Mouse (Mus musculus): ENCODE data around the gene Dll3.

Dll3 gene

GRCm38 (mm10) chr7:28306216-28306615 lies 4.2 kb upstream of the Dll3 start:
- no peak for DNase-seq

GRCm38 (mm10) chr7:28305641-28306040 lies 3.6 kb upstream of the Dll3 start:
- DNase-seq = no peak

GRCm38 (mm10) chr7:28298837-28299625 lies 3.0 kb downstream of the Dll3 start:
- peak; percentile 40 for DNase-seq

- peak; percentile 77 for DNase-seq
These were observed 7.6 kb downstream of the Dll3 start for GRCm38 (mm10) chr7:28294481-28294880.

GRCm38 (mm10) chr7:28290638-28291590 lies 11.1 kb downstream of the Dll3 start, which contains the start of gene Selenov:
Gene Selenov (minus strand): TSS chr7:28291186.
- peak; percentile 60 for DNase-seq

GRCm38 (mm10) chr7:28290165-28290564 lies 11.9 kb downstream of the Dll3 start:
- DNase-seq = peak; percentile 37

- DNase-seq = no peak
These were observed 21.4 kb downstream of the Dll3 start for GRCm38 (mm10) chr7:28280630-28281029.

GRCm38 (mm10) chr7:28278279-28278652 lies 23.8 kb downstream of the Dll3 start:
- no peak for DNase-seq

GRCm38 (mm10) chr7:28277615-28278278 lies 24.3 kb downstream of the Dll3 start, which contains the start of gene Eid2b:
Gene Eid2b (plus strand): TSS chr7:28277739.
- peak; percentile 97 for DNase-seq

- DNase-seq = no peak
These were observed 24.8 kb downstream of the Dll3 start for GRCm38 (mm10) chr7:28277237-28277614.

GRCm38 (mm10) chr7:28271761-28272160 lies 30.3 kb downstream of the Dll3 start:
- no peak for DNase-seq

- DNase-seq = no peak
These were observed 32.7 kb downstream of the Dll3 start for GRCm38 (mm10) chr7:28269355-28269754.

- no peak for DNase-seq
These were observed 33.5 kb downstream of the Dll3 start for GRCm38 (mm10) chr7:28268576-28268975.

GRCm38 (mm10) chr7:28268042-28268531 lies 34.0 kb downstream of the Dll3 start:
- DNase-seq = peak; percentile 47

- peak; percentile 92 for DNase-seq
These were observed 34.7 kb downstream of the Dll3 start, which contains the start of gene Eid2 for GRCm38 (mm10) chr7:28267129-28268041. Gene Eid2 (plus strand): TSS chr7:28267881.

GRCm38 (mm10) chr7:28265391-28265790 lies 36.6 kb downstream of the Dll3 start:
- DNase-seq = no peak

GRCm38 (mm10) chr7:28263786-28264185 lies 38.3 kb downstream of the Dll3 start:
- peak; percentile 53 for DNase-seq

- DNase-seq = no peak
These were observed 39.2 kb downstream of the Dll3 start for GRCm38 (mm10) chr7:28262861-28263260.

GRCm38 (mm10) chr7:28255476-28255875 lies 46.6 kb downstream of the Dll3 start:
- no peak for DNase-seq

GRCm38 (mm10) chr7:28254591-28254990 lies 47.4 kb downstream of the Dll3 start:
- no peak for DNase-seq

- no peak for DNase-seq
These were observed 50.1 kb downstream of the Dll3 start for GRCm38 (mm10) chr7:28251976-28252375.

GRCm38 (mm10) chr7:28248957-28249356 lies 53.1 kb downstream of the Dll3 start:
- no peak for DNase-seq

Data from right cerebral cortex, postnatal 14 days (tissue).